Mouse (Mus musculus): ENCODE data around the gene Slc35g2. TPM values are rescaled to one million over a fixed set of nuclear protein-coding genes. Genes with fewer than 3 reads are reported as not detected.

Gene Slc35g2
- polyA plus RNA-seq, 1 experiment from 2014 or later, result 6.2 TPM

DNA sequence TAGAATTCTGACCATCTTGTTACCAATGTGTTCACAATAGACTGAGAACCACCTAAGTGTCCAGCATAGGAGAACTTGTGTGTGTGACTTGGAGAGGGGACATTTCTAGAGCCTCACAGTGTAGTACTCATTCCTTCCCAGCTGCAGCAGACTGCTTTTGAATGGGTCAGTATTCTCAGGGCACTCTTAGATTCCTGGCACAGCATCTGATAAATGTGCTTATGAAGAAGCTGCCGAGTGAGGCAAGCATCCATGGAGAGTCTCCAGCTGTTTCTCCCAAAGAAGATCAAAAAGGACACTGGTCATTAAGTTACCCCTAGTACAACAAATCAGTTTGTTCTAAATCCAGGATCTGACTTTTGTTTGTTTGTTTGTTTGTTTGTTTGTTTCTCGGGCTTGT is 2.4 kb upstream of the Slc35g2 start:
- no peak overlapping the region for H3K4me2 ChIP-seq (ENCODE audit: low read depth, low read length)
- ATAC-seq (ENCODE audit: low read depth), result no peak
- no peak overlapping the region for H3K9ac ChIP-seq (ENCODE audit: low read depth, low read length)
- no peak overlapping the region for H3K27ac ChIP-seq (replicated peaks; ENCODE audit: low read depth, low read length)
- no peak for DNase-seq (ENCODE audit: low spot score)
- WGBS, result 69% methylated on average over 2 of the region's 2 CpGs
- no peaks in the 10 kb centered on the region for H3K9me3 ChIP-seq (ENCODE audit: control insufficient read depth, low read length)
- peaks cover 9% of the 10 kb centered on the region; the same call in 1 of the 2 replicates for H3K4me1 ChIP-seq (ENCODE audit: control insufficient read depth, insufficient read depth, low read length)
- H3K4me3 ChIP-seq (ENCODE audit: low read depth, low read length), result no peak overlapping the region
- no peaks in the 10 kb centered on the region for H3K36me3 ChIP-seq (ENCODE audit: control insufficient read depth, insufficient read depth, low read length)
- H3K27me3 ChIP-seq (replicated peaks; ENCODE audit: control insufficient read depth, insufficient read depth, low read length), result no peaks in the 10 kb centered on the region

DNA sequence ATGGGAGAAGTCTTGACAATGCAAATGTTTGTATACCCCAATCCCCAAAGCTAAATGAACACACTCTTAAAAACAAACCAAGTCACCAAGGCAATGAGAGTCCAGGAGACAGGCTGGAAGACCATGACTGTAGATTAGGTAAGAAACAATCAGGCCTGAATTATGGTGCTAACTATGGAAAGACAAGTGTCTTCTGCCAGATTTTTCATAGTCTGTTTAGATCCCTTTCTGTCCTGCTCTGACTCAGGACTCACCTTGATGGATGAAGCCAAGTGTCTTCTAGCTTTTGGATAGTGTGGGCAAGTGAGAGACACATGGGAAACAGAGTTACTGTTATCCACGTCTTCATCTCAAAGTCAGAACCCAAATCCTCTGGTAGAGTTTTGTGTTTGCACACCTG is 621 bp upstream of the Slc35g2 start:
- Histone ChIP-seq H3K4me3 (ENCODE audit: low read depth, low read length) (no peak overlapping the region; the same call in 1 of the 2 replicates), H3K27me3 (replicated peaks; ENCODE audit: control insufficient read depth, insufficient read depth, low read length) (no peaks in the 10 kb centered on the region), H3K27ac (replicated peaks; ENCODE audit: low read depth, low read length) (no peak overlapping the region), H3K4me2 (ENCODE audit: low read depth, low read length) (no peak overlapping the region), H3K36me3 (ENCODE audit: control insufficient read depth, insufficient read depth, low read length) (no peaks in the 10 kb centered on the region), H3K9me3 (ENCODE audit: control insufficient read depth, low read length) (no peaks in the 10 kb centered on the region), H3K9ac (ENCODE audit: low read depth, low read length) (no peak overlapping the region), H3K4me1 (ENCODE audit: control insufficient read depth, insufficient read depth, low read length) (peaks cover 9% of the 10 kb centered on the region; the same call in 1 of the 2 replicates)
- no peak for ATAC-seq (ENCODE audit: low read depth)
- no peak for DNase-seq (ENCODE audit: low spot score)
- 68% methylated on average over 1 of the region's 1 CpGs for WGBS

DNA sequence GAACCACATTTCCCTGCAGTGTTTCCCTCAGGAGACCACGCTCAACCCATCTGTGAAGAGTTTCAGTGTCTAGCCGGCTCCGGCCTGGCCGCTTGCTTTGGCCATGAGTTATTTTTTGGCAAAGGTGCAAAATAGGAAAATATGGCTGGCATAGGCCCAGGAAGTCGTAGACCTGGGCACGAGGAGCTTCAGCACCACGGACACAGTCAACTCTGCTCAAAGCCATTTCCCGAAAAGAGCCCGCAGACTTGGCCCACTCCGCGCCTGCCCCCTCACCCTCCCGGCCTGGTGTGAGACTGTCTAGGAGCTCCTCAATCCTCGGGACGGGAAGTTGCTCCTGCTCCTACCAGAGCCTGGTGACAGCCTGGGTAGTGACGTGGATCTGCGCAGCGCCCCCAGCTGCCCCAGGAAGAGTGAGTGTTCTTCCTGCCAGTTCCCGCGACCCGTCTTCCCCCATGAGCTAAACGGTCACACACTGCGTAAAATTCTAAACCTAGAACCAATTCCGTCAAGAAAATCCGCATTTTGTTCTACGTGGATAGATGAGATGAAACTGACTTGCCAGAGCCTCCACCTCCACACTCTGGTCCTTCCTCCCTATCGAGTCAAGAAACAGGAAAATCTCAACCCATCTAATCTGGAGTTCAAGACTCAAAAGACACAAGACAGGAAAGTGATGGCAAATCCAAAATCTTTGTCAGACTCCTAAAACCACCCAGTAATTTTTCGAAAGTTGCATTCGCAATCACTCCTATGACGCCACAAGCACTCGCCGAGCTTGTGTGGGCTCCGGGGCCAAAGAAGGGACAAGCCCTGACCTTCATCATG is 878 bp downstream of the Slc35g2 start:
- H3K27me3 ChIP-seq (replicated peaks; ENCODE audit: control insufficient read depth, insufficient read depth, low read length), result no peaks in the 10 kb centered on the region
- no peak overlapping the region for H3K27ac ChIP-seq (replicated peaks; ENCODE audit: low read depth, low read length)
- H3K36me3 ChIP-seq (ENCODE audit: control insufficient read depth, insufficient read depth, low read length), result no peaks in the 10 kb centered on the region
- DNase-seq (ENCODE audit: low spot score) (peak; percentile 48), ATAC-seq (ENCODE audit: low read depth) (peak; percentile 34; the same call in 1 of the 2 replicates)
- peaks cover 9% of the 10 kb centered on the region; the same call in 1 of the 2 replicates for H3K4me1 ChIP-seq (ENCODE audit: control insufficient read depth, insufficient read depth, low read length)
- H3K9me3 ChIP-seq (ENCODE audit: control insufficient read depth, low read length), result no peaks in the 10 kb centered on the region
- WGBS, result 13% methylated on average over 31 of the region's 32 CpGs
- H3K9ac ChIP-seq (ENCODE audit: low read depth, low read length), result peak overlapping the region; percentile 79
- H3K4me2 ChIP-seq (ENCODE audit: low read depth, low read length), result peak overlapping the region; percentile 87
- peak overlapping the region; percentile 67 for H3K4me3 ChIP-seq (ENCODE audit: low read depth, low read length)

DNA sequence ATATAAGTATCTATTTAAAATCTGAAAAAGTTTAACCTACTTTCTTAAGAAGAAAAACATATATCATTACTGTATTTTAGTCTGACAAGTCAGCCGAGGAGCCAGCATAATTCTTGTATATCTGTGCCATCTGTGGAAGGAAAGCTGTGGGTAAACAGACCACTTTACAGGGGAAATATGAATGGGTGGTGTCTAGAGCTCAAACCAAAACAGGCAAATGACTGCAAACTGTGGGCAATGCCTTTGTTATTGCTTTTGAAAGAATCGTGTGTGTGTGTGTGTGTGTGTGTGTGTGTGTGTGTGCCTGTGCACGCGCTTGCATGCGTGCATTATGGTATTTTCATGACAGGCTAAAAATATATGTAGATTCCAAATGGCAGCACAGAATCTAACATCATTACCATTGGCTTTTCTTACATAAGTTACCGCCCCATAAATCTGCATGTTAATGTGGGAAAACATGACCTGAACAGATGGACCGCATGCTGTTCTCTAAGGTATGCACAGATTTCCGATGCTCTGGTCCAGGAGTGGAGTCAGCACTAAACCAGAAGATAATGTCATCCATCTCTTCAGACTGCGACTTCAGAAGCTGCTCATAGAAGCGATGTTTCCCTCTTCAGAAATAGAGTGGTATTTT is 10.5 kb downstream of the Slc35g2 start:
- ATAC-seq (ENCODE audit: low read depth), result no peak
- Histone ChIP-seq H3K36me3 (ENCODE audit: control insufficient read depth, insufficient read depth, low read length) (no peaks in the 10 kb centered on the region), H3K4me2 (ENCODE audit: low read depth, low read length) (no peak overlapping the region), H3K27ac (replicated peaks; ENCODE audit: low read depth, low read length) (no peak overlapping the region), H3K4me3 (ENCODE audit: low read depth, low read length) (no peak overlapping the region), H3K4me1 (ENCODE audit: control insufficient read depth, insufficient read depth, low read length) (no peaks in the 10 kb centered on the region), H3K9me3 (ENCODE audit: control insufficient read depth, low read length) (no peaks in the 10 kb centered on the region), H3K9ac (ENCODE audit: low read depth, low read length) (no peak overlapping the region), H3K27me3 (replicated peaks; ENCODE audit: control insufficient read depth, insufficient read depth, low read length) (no peaks in the 10 kb centered on the region)
- WGBS, result 85% methylated on average over 10 of the region's 10 CpGs
- DNase-seq (ENCODE audit: low spot score), result no peak

DNA sequence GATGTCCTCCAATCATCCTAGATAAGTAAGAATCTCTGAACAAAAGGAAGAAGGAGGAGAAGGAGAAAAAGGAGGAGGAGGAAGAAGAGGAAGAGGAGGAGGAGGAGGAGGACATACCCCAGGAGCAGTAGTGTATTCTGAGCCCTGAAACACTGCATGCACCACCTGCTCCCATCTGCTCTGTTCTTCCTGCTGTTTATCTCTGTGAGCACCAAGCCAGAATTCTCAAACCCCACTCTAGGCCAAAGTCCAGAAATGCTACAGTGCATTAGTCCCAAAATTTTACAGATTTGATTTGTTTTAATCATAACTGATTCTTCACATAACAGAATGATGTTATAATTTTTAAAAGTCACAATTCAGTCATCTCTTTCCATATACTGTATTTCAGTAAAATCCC is 11.9 kb downstream of the Slc35g2 start:
- DNase-seq (ENCODE audit: low spot score), result no peak
- H3K9ac ChIP-seq (ENCODE audit: low read depth, low read length), result no peak overlapping the region
- H3K27ac ChIP-seq (replicated peaks; ENCODE audit: low read depth, low read length), result no peak overlapping the region
- H3K27me3 ChIP-seq (replicated peaks; ENCODE audit: control insufficient read depth, insufficient read depth, low read length), result no peaks in the 10 kb centered on the region
- H3K4me3 ChIP-seq (ENCODE audit: low read depth, low read length), result no peak overlapping the region
- H3K36me3 ChIP-seq (ENCODE audit: control insufficient read depth, insufficient read depth, low read length), result no peaks in the 10 kb centered on the region
- H3K4me1 ChIP-seq (ENCODE audit: control insufficient read depth, insufficient read depth, low read length), result no peaks in the 10 kb centered on the region
- no peaks in the 10 kb centered on the region for H3K9me3 ChIP-seq (ENCODE audit: control insufficient read depth, low read length)
- no peak for ATAC-seq (ENCODE audit: low read depth)
- no peak overlapping the region for H3K4me2 ChIP-seq (ENCODE audit: low read depth, low read length)

DNA sequence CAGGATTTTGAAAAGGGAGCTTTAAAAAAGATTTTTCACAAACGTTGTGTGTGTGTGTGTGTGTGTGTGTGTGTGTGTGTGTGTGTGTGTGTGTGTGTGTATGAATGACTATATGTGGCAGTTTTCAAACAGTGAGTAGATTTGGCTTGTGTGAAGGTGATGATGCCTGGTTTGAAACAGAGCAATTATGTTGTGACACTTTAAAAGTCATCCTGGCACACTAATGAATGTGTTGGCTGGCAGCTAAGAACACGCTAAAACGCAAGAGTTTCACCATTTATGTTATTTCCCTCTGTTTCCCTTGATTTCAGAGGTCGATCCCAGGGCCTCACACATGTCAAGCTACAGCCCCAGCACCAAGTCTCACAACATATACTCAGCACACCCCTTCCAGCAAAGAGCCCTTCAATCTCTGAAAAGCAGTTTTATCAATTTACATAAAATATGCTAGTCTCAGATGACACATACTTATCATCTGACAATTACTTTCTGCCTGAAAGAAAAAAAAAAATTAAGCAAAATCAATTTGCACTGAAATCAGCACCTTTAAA is 12.8 kb downstream of the Slc35g2 start:
- H3K9ac ChIP-seq (ENCODE audit: low read depth, low read length), result no peak overlapping the region
- no peaks in the 10 kb centered on the region for H3K27me3 ChIP-seq (replicated peaks; ENCODE audit: control insufficient read depth, insufficient read depth, low read length)
- DNase-seq (ENCODE audit: low spot score), result no peak
- peaks cover 2% of the 10 kb centered on the region; the same call in 1 of the 2 replicates for H3K36me3 ChIP-seq (ENCODE audit: control insufficient read depth, insufficient read depth, low read length)
- no peaks in the 10 kb centered on the region for H3K4me1 ChIP-seq (ENCODE audit: control insufficient read depth, insufficient read depth, low read length)
- WGBS, result 83% methylated on average over 4 of the region's 4 CpGs
- no peak overlapping the region for H3K27ac ChIP-seq (replicated peaks; ENCODE audit: low read depth, low read length)
- no peaks in the 10 kb centered on the region for H3K9me3 ChIP-seq (ENCODE audit: control insufficient read depth, low read length)
- no peak overlapping the region for H3K4me2 ChIP-seq (ENCODE audit: low read depth, low read length)
- no peak for ATAC-seq (ENCODE audit: low read depth)
- H3K4me3 ChIP-seq (ENCODE audit: low read depth, low read length), result no peak overlapping the region

DNA sequence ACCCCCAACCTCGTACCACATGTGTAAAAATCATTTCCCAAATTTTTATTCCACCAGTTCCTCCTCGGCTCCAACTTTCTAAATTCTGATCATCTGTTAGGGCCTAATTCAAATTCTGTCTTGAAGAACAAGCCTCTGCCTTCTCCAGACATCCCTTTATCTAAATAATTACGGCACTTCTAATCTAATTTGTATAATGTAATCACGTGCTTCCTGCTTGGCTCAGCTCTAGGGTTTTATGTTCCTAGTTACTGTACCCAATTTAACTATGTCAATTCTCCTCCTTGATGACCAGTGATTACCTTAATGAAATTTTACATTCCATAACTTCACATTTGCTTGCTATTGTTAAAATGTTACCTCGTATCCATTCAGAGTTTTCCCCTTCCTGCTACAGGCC is 15.2 kb downstream of the Slc35g2 start:
- Histone ChIP-seq H3K4me2 (ENCODE audit: low read depth, low read length) (no peak overlapping the region), H3K9me3 (ENCODE audit: control insufficient read depth, low read length) (no peaks in the 10 kb centered on the region), H3K27ac (replicated peaks; ENCODE audit: low read depth, low read length) (no peak overlapping the region), H3K4me3 (ENCODE audit: low read depth, low read length) (no peak overlapping the region), H3K9ac (ENCODE audit: low read depth, low read length) (no peak overlapping the region), H3K4me1 (ENCODE audit: control insufficient read depth, insufficient read depth, low read length) (no peaks in the 10 kb centered on the region), H3K27me3 (replicated peaks; ENCODE audit: control insufficient read depth, insufficient read depth, low read length) (no peaks in the 10 kb centered on the region), H3K36me3 (ENCODE audit: control insufficient read depth, insufficient read depth, low read length) (peaks cover 11% of the 10 kb centered on the region)
- WGBS, result 45% methylated on average over 5 of the region's 5 CpGs
- DNase-seq (ENCODE audit: low spot score) (no peak), ATAC-seq (ENCODE audit: low read depth) (no peak)

DNA sequence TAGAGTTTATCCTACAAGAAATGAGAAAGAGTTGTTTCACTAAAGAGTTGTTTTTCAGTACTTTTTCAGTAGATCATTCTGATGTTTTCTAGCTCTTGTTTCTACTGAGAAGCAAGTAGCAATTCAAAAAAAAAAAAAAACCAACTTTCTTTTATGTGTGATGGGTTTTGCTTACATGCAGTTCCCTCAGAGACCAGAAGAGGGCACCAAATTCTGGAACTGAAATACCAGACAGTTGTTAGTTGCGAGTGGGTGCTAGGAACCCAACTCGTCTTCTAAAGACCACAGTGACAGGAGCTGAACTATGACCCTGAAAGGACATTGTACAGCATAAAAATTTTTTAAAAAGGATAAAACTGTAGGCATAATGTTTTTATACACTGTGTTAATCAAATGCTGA is 22.6 kb downstream of the Slc35g2 start:
- H3K27me3 ChIP-seq (replicated peaks; ENCODE audit: control insufficient read depth, insufficient read depth, low read length), result no peaks in the 10 kb centered on the region
- H3K9ac ChIP-seq (ENCODE audit: low read depth, low read length), result no peak overlapping the region
- no peak overlapping the region for H3K4me2 ChIP-seq (ENCODE audit: low read depth, low read length)
- H3K9me3 ChIP-seq (ENCODE audit: control insufficient read depth, low read length), result peaks cover 19% of the 10 kb centered on the region
- 88% methylated on average over 2 of the region's 2 CpGs for WGBS
- peaks cover 17% of the 10 kb centered on the region; the same call in 1 of the 2 replicates for H3K4me1 ChIP-seq (ENCODE audit: control insufficient read depth, insufficient read depth, low read length)
- no peak for DNase-seq (ENCODE audit: low spot score)
- H3K36me3 ChIP-seq (ENCODE audit: control insufficient read depth, insufficient read depth, low read length), result peaks cover 15% of the 10 kb centered on the region
- H3K27ac ChIP-seq (replicated peaks; ENCODE audit: low read depth, low read length), result no peak overlapping the region
- H3K4me3 ChIP-seq (ENCODE audit: low read depth, low read length), result no peak overlapping the region
- no peak for ATAC-seq (ENCODE audit: low read depth)

Data from embryonic facial prominence, embryonic 14.5 days (tissue).